Mouse (Mus musculus) liver, embryonic 15.5 days (tissue): ENCODE results near the gene Col4a3bp. TPM values are rescaled to one million over a fixed set of nuclear protein-coding genes. Genes with fewer than 3 reads are reported as not detected.

Source experiments
- ATAC-seq: fragments of 200-750 bp; cut with Nextera tagmentation; 2 replicates; pipeline ENCODE4 v1.8.0; 2017; ENCODE audit warnings: moderate number of reproducible peaks, mild to moderate bottlenecking, moderate library complexity; ENCODE audit not compliant: insufficient read depth
- H3K27ac ChIP-seq: fragments of 300-500 bp; sonication (generic); replicated peaks from 2 replicates; pipeline ENCODE4 v1.5.1; 2015; ENCODE audit warnings: mild to moderate bottlenecking, inconsistent platforms
- H3K27me3 ChIP-seq: fragments of 300-500 bp; sonication (generic); 2 replicates; pipeline ENCODE4 v1.6.1; 2015; ENCODE audit warnings: mild to moderate bottlenecking, inconsistent platforms
- H3K36me3 ChIP-seq: fragments of 300-500 bp; sonication (generic); replicated peaks from 2 replicates; pipeline ENCODE4 v1.6.1; 2015; ENCODE audit warnings: moderate library complexity, mild to moderate bottlenecking, inconsistent platforms
- H3K4me1 ChIP-seq: fragments of 300-500 bp; sonication (generic); replicated peaks from 2 replicates; pipeline ENCODE4 v1.6.1; 2015; ENCODE audit warnings: inconsistent platforms
- H3K4me2 ChIP-seq: fragments of 300-500 bp; sonication (generic); 2 replicates; pipeline ENCODE4 v1.6.1; 2015; ENCODE audit warnings: moderate library complexity, mild to moderate bottlenecking, inconsistent platforms
- H3K4me3 ChIP-seq: fragments of 300-500 bp; sonication (generic); replicated peaks from 2 replicates; pipeline ENCODE4 v1.5.1; 2015; ENCODE audit warnings: mild to moderate bottlenecking, inconsistent platforms
- H3K9ac ChIP-seq: fragments of 300-500 bp; sonication (generic); 2 replicates; pipeline ENCODE4 v1.6.1; 2015; ENCODE audit warnings: moderate library complexity, mild to moderate bottlenecking, inconsistent platforms
- H3K9me3 ChIP-seq: fragments of 300-500 bp; sonication (generic); replicated peaks from 2 replicates; pipeline ENCODE4 v1.6.1; 2016; ENCODE audit warnings: inconsistent platforms
- WGBS: fragments of 180-500 bp; shearing (Covaris S2); methylation state at CpG from one replicate; pipeline ENCODE4 v1.1.7; 2015; ENCODE audit warnings: mixed read lengths; ENCODE audit not compliant: insufficient replicate concordance; 5-methylcytosine and 5-hydroxymethylcytosine counted together
- polyA plus RNA-seq: library from polyadenylated mRNA; unstranded; fragments of >200 nt; fragmentation: Nextera tagmentation; extraction: Ambion mirVana; gene quantifications from 2 replicates; pipeline ENCODE4 v1.2.1, GENCODE M21; 2015

Gene Col4a3bp
- polyA plus RNA-seq, 1 experiment from 2014 or later = 5.5 TPM

DNA sequence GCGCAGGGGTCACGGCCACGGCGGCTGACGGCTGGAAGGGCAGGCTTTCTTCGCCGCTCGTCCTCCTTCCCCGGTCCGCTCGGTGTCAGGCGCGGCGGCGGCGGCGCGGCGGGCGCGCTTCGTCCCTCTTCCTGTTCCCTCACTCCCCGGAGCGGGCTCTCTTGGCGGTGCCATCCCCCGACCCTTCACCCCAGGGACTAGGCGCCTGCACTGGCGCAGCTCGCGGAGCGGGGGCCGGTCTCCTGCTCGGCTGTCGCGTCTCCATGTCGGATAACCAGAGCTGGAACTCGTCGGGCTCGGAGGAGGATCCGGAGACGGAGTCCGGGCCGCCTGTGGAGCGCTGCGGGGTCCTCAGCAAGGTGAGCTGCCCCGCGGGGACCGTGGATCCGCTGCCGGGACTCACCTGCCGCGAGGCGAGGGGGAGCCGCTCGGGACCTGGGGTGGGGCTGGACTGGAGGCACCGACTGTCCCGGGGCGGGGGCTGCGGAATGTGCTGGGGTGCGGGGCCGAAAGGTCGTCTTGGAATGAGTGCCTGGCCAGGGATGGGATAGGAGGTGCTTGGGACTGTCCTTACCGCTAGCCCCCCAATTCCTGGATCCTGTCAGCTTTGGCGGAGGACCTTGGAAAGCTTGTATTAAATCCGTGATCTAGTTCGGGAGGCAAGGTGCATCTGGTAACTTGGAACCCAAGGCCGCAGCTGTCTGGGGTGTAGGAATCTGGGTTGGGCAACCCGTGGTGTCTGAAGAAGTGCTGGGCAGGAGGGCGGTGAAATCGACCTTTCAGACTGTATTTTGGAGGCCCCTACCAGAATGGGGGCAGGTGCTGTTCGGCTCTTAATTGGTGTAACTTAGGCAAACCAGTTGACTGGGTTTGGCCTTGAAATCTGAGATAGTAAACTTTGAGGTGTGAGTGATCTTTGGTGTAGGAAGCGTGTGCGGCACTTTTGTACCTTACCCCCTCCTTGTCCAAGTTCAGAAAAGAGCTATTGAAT is 778 bp downstream of the Col4a3bp start:
- Histone ChIP-seq H3K36me3 (no peaks in the 10 kb centered on the region), H3K4me2 (peak overlapping the region; percentile 76), H3K9me3 (no peaks in the 10 kb centered on the region), H3K27me3 (no peaks in the 10 kb centered on the region), H3K4me3 (peak overlapping the region; percentile 87), H3K9ac (peak overlapping the region; percentile 94), H3K27ac (peak overlapping the region; percentile 91), H3K4me1 (peaks cover 34% of the 10 kb centered on the region)
- ATAC-seq = peak; percentile 61
- under 1% methylated on average over 72 of the region's 73 CpGs for WGBS

DNA sequence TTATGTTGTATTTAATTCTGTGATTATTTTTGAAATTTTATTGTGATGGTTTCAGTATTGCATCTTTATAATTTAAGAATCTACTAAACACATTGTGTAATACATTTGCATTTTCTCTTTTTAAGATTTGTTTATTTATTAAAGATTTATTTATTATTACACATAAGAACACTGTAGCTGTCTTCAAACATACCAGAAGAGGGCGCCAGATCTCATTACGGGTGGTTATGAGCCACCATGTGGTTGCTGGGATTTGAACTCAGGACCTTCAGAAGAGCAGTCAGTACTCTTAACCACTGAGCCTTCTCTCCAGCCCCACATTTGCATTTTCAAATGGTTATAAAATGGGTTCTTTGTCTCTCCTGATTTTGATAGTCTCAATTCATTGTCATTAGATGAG is 2.1 kb downstream of the Col4a3bp start:
- Histone ChIP-seq H3K27me3 (no peaks in the 10 kb centered on the region), H3K36me3 (no peaks in the 10 kb centered on the region), H3K4me1 (peaks cover 34% of the 10 kb centered on the region), H3K4me3 (no peak overlapping the region; the same call in 1 of the 2 replicates), H3K9me3 (no peaks in the 10 kb centered on the region), H3K4me2 (peak overlapping the region; percentile 76), H3K27ac (no peak overlapping the region), H3K9ac (no peak overlapping the region)
- no peak for ATAC-seq
- WGBS = 51% methylated on average over 2 of the region's 2 CpGs

DNA sequence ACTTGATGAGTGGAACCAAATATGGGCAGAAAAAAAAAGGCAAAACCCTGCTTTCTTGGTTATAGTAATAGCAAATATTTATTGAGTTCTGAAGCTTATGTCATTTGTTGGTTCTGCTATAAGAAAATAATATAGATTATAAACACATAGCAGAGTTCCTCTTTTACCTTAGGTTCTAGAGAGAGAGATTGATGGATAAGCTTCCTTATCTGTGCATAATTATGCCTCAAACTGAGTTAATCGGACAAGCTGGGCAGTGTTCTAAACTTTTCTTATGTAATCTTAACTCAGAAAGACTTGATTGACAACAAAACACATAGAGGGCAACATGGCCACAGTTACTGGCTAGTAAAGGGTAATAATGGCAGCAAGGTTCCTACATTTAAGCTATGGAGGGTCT is 4.8 kb downstream of the Col4a3bp start:
- ATAC-seq = no peak
- no peaks in the 10 kb centered on the region for H3K27me3 ChIP-seq
- no peak overlapping the region for H3K4me2 ChIP-seq
- no peak overlapping the region for H3K9ac ChIP-seq
- H3K4me1 ChIP-seq = peaks cover 26% of the 10 kb centered on the region
- H3K9me3 ChIP-seq = no peaks in the 10 kb centered on the region
- H3K4me3 ChIP-seq = no peak overlapping the region
- no peaks in the 10 kb centered on the region for H3K36me3 ChIP-seq
- H3K27ac ChIP-seq = no peak overlapping the region
- WGBS = 19% methylated on average over 1 of the region's 1 CpGs

DNA sequence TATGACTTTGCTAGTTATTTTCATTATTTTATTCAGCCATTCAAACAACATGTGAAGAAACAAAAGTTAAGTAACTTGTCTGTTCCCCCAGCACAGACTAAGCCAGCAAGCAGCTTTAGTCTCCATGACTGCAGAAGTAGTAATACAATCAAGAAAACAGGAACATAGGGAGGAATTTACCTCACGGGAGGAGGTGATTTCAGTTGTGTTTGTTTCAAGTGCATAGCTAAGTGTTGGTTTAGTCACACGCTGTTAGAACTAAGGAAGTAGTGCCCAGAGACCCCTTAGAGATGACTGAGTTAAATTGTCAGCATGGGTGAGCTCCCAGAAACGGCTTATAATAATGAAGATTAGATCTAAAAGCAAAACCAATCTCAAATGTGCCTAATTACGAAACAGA is 5.5 kb downstream of the Col4a3bp start:
- no peak overlapping the region for H3K4me2 ChIP-seq

DNA sequence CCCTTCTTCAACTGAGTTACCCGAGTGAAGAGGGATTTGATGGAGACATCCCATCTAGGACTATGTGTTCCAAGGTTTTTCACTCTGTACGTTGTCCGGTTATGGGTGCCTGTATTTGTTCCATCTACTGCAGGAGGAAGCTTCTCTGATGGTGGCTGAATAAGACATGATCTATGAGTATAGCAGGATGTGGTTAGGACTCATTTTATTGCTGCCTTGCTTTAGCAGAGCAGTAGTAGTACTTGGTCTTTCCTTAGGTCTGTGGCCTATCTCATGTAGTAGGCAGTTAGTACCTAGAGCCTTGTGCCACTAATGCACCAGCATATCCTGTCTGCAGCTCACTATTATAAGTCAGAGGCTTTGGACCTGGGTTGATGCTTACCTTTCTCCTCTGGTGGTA is 12.7 kb downstream of the Col4a3bp start:
- no peak overlapping the region for H3K4me2 ChIP-seq
- no peak for ATAC-seq
- no peaks in the 10 kb centered on the region for H3K27me3 ChIP-seq
- H3K27ac ChIP-seq = no peak overlapping the region
- H3K4me1 ChIP-seq = no peaks in the 10 kb centered on the region
- H3K9ac ChIP-seq = no peak overlapping the region
- H3K4me3 ChIP-seq = no peak overlapping the region
- 86% methylated on average over 3 of the region's 3 CpGs for WGBS
- no peaks in the 10 kb centered on the region for H3K9me3 ChIP-seq
- peaks cover 4% of the 10 kb centered on the region; the same call in 1 of the 2 replicates for H3K36me3 ChIP-seq

More for the DNA sequence above, 5.5 kb downstream of the Col4a3bp start:
- H3K9me3 ChIP-seq = no peaks in the 10 kb centered on the region
- no peak overlapping the region for H3K9ac ChIP-seq
- no peak overlapping the region for H3K4me3 ChIP-seq
- H3K4me1 ChIP-seq = peaks cover 26% of the 10 kb centered on the region
- WGBS = 53% methylated on average over 4 of the region's 4 CpGs
- ATAC-seq = no peak
- H3K27me3 ChIP-seq = no peaks in the 10 kb centered on the region
- H3K27ac ChIP-seq = no peak overlapping the region
- H3K36me3 ChIP-seq = no peaks in the 10 kb centered on the region

DNA sequence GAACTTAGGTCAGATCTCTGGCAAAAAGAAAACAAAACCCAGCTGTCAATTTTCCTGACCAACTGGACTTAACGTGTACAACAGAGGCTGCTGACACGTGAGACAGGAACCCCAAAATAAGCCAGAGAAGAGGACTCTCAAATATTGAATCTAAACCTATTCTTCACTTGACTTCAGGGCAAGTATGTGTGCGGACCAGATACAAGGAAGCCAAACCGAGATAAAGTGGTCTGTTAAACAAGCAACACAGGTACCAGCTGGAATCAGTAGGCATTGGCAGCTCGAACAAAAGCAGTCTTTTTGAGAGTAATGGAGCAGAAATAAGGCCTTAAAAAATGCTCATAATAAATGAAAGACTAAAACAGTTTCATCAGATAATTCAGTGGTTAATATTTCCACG is 25.6 kb downstream of the Col4a3bp start:
- H3K27me3 ChIP-seq = no peaks in the 10 kb centered on the region

DNA sequence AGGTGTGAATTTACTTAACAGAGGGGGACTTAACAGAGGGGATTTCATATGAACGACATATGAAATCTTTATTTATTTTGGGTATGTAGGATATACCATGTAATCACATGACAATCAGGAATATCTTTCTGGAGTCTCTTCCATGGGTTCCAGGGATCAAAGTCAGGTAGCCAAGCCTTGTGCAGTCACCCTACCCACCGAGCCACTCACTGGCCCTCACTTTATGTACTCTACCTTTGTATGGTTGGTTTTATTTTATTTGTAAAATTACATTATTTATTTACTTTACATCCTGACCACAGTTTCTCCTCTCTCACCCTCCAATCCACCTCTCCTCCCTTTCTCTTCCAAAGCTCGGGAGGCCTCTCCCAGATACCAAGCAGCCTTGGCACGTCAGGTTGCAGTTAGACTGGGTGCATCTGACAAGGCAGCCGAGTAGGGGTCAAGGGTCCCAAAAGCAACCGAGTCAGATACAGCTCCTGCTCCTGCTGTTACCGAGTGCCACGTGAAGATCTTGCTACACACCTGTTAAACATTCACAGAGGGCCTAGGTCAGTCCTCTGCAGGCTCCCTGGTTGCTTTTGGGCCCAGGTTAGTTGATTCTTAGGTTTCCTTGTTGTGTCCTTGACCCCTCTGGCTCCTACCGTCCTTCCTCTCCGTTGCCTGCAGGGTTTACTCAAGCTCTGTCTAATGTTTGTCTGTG is 28.0 kb downstream of the Col4a3bp start:
- peak; percentile 91 for ATAC-seq
- H3K27ac ChIP-seq = peak overlapping the region; percentile 64
- H3K36me3 ChIP-seq = peaks cover 10% of the 10 kb centered on the region; the same call in 1 of the 2 replicates
- no peaks in the 10 kb centered on the region for H3K9me3 ChIP-seq
- no peaks in the 10 kb centered on the region for H3K27me3 ChIP-seq
- 0 out of 2 replicates have a peak overlapping the region, but pooled peaks have one; percentile 20 for H3K4me2 ChIP-seq
- WGBS = 73% methylated on average over 10 of the region's 10 CpGs
- no peak overlapping the region for H3K9ac ChIP-seq
- H3K4me1 ChIP-seq = peaks cover 14% of the 10 kb centered on the region
- no peak overlapping the region for H3K4me3 ChIP-seq

More for the DNA sequence above, 25.6 kb downstream of the Col4a3bp start:
- Histone ChIP-seq H3K4me1 (peaks cover 14% of the 10 kb centered on the region), H3K9me3 (no peaks in the 10 kb centered on the region), H3K36me3 (peaks cover 6% of the 10 kb centered on the region; the same call in 1 of the 2 replicates), H3K4me3 (no peak overlapping the region), H3K4me2 (no peak overlapping the region), H3K9ac (no peak overlapping the region), H3K27ac (no peak overlapping the region)
- 43% methylated on average over 6 of the region's 6 CpGs for WGBS
- no peak for ATAC-seq

DNA sequence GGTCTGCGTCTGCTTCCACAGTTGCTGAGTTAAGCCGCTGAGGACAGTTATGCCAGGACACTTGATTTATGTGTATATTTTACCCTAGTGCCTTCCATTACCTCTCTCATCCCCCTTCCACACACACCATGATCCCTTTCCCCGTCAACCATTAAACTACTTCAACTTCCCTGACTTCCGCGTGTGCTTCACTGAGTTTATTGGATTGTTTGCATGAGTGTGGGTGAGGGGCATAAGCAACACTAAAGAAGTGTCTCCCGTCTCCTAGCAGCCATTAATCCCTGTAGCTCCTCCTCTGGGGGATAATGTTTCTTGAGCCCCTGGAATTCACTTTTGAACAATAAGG is 28.6 kb downstream of the Col4a3bp start:
- Histone ChIP-seq H3K4me3 (no peak overlapping the region), H3K27ac (peak overlapping the region; percentile 61), H3K4me2 (0 out of 2 replicates have a peak overlapping the region, but pooled peaks have one; percentile 11), H3K9me3 (no peaks in the 10 kb centered on the region), H3K9ac (no peak overlapping the region), H3K36me3 (peaks cover 13% of the 10 kb centered on the region; the same call in 1 of the 2 replicates), H3K27me3 (no peaks in the 10 kb centered on the region), H3K4me1 (peaks cover 14% of the 10 kb centered on the region)
- 72% methylated on average over 6 of the region's 6 CpGs for WGBS
- ATAC-seq = no peak; the same call in 1 of the 2 replicates

DNA sequence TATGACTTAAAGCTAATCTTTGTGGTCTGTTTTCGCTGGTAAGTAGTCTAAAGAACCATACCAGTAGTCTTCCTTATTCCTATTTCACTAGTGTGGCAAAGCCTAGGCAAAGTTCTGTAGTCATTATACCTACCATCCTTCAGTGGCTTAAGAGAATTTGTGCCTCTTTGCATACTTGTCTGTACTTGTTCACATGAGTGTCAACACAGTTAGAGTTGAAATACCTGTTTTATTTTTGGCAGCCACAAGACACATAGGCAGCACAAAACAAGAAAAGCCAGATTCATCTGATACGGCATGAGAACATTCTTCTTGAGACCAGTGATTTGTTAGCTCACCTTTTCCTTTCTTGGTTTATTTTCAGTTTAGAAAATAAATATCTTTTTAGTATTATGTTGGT is 31.8 kb downstream of the Col4a3bp start:
- ATAC-seq = no peak
- Histone ChIP-seq H3K27ac (no peak overlapping the region), H3K9me3 (no peaks in the 10 kb centered on the region)

DNA sequence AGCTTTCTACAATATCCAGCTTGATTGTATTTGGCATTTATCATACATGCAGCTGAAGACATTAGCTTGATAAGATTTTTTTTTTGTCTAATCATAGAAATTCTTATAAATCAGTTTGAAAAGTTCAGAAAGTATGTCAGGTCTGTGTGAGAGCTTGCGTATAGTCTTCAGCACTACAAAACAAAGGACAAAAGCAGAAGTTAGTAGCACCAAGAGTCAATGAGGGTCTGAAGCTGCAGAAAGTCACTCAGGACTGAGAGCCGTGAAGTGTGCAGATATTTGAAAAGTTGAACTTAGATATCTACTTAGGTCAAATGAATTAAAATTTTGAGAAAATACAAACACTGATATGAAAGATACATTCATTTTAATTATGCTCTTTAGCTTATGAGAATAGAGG is 36.7 kb downstream of the Col4a3bp start:
- Histone ChIP-seq H3K4me2 (no peak overlapping the region), H3K27me3 (no peaks in the 10 kb centered on the region), H3K9me3 (no peaks in the 10 kb centered on the region), H3K4me3 (no peak overlapping the region), H3K36me3 (0 out of 2 replicates have a peak, but pooled peaks cover 3% of the 10 kb centered on the region), H3K9ac (no peak overlapping the region), H3K4me1 (0 out of 2 replicates have a peak, but pooled peaks cover 5% of the 10 kb centered on the region), H3K27ac (no peak overlapping the region)
- WGBS = 54% methylated on average over 2 of the region's 2 CpGs
- ATAC-seq = no peak

More for the DNA sequence above, 31.8 kb downstream of the Col4a3bp start:
- Histone ChIP-seq H3K9ac (no peak overlapping the region), H3K27me3 (no peaks in the 10 kb centered on the region), H3K36me3 (peaks cover 13% of the 10 kb centered on the region; the same call in 1 of the 2 replicates), H3K4me2 (no peak overlapping the region), H3K4me3 (no peak overlapping the region), H3K4me1 (peaks cover 1% of the 10 kb centered on the region; the same call in 1 of the 2 replicates)
- 86% methylated on average over 2 of the region's 2 CpGs for WGBS

DNA sequence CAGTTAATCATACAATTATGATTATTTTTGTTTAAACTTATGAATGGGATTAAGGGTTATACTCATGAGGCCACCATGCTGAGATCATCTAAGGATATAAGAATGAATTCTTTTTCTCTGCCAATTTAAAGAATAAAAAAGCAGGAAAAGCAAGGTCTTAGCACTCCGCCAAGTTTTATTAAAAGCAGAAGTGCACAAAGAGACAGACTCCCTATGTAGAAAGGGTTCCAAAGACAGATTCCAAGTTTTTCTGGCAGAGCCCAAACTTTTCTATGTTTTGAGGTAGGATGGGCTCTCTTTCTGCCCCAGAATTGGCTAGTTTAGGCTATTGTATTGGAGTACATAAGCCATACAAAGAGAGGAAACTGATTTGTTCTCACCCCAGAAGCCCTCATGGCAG is 37.6 kb downstream of the Col4a3bp start:
- WGBS = 87% methylated on average over 1 of the region's 1 CpGs
- no peak overlapping the region for H3K27ac ChIP-seq

More for the DNA sequence above, 37.6 kb downstream of the Col4a3bp start:
- no peaks in the 10 kb centered on the region for H3K27me3 ChIP-seq
- no peak overlapping the region for H3K4me3 ChIP-seq
- H3K9ac ChIP-seq = no peak overlapping the region
- 0 out of 2 replicates have a peak, but pooled peaks cover 3% of the 10 kb centered on the region for H3K36me3 ChIP-seq
- no peaks in the 10 kb centered on the region for H3K9me3 ChIP-seq
- H3K4me1 ChIP-seq = 0 out of 2 replicates have a peak, but pooled peaks cover 6% of the 10 kb centered on the region
- H3K4me2 ChIP-seq = no peak overlapping the region
- no peak for ATAC-seq
